Mouse (Mus musculus) right cerebral cortex, postnatal 4 days (tissue): ENCODE data around the gene Mier2.

Experiments
- DNase-seq: peaks from one replicate; pipeline ENCODE4 v3.0.0-alpha.2; 2022

The Mier2 gene

DNA sequence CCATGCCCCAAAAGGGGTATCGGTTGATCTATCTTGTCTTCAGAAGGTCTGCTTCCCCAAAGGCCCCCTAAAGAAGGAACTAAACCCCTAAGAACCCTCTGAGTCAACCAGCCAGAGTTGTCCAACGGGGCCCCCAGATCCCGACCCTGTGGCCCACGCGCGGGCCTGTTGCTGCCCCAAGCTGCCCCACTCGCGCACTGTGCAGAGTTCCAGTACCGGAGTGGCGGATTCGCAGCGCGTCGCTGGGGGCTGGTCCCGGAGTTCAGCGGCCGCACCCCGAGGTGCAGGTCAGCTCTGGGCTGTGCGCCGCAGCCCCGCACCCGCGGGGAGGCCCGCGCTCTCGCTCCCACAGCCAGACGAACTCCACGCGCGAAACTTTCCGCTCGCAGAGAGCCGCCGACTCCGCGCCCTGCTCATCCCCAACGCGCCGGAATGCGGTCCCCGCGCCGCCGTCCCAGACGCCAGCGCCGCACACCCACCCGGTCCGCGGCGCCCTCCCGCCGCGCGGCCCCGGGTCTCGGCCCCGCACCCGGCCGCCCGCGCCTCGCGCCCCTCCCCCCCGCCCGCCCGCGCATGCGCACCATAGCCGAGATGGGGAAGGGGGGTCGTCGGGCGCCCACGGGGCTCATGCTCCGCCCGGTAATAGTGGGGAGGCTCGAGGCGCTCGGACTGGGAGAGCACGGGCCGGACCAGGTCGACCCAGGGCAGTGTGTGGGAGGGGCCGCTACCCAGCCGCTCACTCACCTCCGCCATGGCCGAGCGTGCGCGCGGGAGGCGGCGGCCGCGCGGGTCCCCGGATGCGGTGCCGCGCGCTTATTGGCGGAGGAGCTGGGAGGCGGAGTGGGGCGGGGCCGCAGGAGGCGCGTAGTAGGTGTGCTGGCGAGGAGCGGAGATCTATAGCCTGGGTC lies at the start of gene Mier2:
TSS of gene Mier2 (minus strand) at position 870 of the 908 bp plus-strand sequence.
- DNase-seq: peak; percentile 84

DNA sequence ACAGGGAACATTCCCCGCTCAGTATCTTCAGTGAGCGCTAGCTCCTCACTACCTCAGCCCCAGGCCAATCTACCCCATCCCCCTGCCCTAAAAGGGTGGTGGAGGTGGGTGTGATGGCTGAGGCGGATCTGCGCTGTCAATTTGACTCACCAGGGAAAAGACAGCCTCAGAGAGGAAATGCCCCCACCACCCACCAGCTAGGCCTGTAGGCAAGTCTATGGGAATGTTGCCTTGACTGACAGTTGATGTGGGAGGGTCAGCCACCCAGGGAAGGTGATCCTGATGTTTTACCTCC lies 42.9 kb upstream of the Mier2 start:
- no peak for DNase-seq

DNA sequence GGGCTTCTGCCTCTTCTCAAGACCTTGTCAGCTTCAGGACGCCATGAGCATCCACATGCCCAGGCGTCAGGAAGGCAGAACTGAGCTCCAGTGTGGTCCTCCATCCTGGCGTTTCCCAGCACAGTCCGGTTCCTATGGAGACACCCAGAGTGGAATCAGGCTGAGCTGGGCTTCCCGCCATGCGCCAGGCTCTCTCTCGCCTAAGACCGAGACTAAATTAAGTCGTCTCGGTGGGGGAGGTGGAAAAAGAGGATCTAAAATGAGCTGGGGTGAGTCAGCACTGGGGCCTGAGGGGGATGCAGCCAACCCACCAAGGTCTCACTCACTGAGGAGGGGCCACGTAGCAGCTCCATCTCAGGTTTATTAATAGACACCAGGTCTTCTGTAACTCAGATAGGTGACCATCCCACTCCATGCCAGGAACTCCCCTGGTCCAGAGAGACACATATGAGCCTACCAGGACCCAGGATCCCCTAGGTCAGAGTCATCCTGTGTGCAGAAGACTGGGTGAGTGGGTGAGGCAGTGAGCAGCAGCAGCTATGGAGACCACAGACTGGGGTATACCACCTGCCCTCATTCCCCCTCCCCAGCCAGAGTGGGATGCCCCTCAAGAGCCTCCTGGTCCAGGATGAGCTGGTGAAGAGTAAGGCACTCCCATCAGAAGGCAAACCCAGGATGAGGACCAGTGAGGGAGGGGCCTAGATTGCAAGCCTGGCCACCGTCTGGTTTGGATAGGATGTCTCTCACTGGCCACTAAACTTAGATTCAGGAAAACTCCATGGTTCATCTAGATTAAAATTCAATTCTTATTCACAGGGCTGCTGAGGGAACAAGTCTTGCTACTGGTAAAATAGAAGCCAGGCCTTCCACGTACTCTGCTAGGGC lies 42.3 kb upstream of the Mier2 start:
- peak; percentile 72 for DNase-seq

DNA sequence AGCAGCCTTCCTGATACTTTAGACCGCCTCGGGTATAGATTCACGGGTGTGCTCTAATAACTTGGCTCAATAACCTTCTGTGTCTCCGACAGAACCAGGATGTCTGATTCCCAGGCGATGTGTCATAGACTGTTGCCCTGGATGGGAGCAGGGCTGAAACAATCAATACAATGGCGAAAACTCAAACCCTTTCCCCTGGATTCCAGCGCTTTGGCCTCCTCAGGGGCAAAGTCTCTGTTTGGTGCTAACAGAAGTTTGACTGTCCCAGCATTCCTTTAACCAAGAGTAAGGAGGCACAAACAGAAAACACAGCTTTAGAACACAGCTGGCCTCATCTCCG lies 40.6 kb upstream of the Mier2 start:
- no peak for DNase-seq

DNA sequence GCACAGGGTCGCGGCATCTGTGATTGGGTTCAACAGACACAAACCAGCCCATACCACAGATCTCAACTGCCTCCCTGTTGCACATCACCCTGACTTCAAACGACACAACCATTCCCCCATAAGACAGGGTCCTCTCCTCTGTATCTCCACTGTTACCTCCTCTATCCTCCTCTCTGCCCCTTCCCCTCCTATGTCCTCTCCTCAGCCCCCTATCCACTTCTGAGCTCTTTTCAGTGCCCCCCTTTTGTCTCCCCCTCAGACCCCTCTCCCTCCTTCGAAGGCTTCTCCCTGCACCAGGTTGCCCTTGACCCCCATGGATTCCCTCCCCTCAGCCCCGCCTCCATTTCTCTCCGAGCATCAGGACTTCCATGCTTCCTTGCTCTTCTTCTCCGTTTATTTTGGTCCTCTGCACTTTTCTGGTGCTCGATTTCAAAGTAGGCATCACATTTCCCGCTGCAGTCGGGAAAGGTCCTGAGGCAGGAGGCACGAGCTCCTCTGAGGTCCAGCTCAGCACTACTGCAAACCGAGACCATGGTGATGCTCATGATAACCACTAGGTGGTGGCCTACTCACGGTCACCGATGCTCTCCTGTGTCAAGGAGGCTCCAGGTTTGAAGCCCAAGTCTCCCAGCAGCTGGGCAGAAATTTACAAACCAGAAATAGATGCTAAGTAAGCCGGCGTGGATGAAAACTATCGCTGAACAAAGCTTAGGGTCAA lies 40.0 kb upstream of the Mier2 start:
- peak; percentile 34 for DNase-seq

DNA sequence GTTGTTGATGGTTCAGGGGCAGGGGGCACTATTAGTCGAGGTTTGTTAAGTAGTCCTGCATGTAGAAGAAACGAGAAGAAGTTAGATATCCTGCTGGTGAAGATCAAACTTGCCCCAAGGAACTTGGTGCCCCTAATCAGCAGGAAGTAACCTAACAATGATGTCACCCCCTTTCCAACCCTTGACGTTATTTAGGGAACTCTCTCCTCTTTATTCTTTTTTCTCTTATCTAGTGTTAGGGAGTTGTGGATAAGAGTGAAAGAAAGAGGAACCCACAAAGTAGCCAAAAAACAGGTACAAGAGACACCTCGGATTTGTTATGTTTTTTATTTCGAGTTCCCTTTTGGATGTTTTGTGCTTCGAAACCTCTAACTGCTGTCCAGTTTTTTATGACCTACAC lies 39.1 kb upstream of the Mier2 start:
- DNase-seq: no peak

DNA sequence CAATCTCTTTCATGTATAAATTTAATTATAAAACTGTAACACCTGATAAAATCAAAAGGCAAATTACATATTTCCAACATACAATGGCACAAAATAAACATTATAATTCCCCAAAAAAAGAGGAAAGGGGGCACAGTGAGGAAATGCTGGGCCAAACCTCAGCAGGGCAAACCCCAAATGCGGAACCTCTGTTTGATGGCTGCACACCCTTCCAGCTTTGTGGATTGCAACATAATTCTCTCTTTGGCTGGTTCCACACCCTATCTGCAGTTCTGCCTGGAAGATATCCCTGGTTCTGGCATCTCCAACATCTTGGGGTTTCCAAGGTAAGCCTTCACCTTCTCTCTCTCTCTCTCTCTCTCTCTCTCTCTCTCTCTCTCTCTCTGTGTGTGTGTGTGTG lies 35.7 kb upstream of the Mier2 start:
- no peak for DNase-seq

DNA sequence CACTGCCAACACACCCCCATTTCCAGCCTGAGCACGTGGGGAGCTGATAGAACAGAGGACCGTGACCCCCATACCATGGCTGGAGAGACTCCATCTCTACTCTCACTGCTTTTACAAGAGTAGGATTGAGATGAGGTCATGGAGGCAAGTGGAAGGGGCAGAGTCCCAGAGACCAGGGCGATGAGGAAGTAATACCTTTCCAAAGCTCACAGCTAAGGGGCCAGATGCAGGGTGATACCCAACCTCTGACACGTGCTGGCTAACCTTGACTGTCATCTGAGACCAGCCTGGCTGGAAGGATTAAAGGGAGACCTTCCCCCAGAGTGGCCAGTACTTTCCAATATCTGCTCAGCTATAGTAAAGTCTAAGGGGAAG lies 32.7 kb upstream of the Mier2 start:
- DNase-seq: no peak

DNA sequence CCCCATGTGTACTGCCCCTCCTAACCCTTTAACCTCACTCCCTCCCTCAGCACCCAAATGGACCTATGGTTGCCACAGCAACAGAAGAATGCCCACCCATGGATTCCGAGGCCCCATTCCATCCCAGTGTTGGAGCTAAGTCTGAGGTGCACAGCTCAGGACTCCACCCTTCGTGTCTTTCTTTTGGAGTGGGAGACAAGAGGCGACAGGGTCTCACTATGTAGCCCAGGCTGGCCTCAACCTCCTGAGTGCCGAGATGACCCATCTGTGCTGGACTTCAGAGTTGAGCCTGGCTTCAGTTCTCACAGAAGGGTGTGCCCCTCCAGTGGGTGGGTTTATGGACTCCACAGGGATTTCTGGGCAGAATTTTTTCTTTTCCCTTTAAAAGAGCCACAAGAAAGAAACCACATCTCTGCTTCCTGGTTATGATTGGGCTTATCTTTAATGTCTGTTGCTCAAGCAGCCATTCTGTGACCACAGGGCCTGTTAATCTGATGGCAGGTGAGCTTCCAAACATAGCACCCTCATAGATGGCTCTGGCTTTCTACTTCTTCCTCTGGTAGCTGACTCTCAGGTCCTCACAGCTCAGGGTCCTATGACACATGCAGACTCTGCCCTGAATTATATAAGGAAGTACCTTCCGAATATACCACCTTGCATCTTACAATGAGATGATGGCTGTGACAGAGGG lies 32.2 kb upstream of the Mier2 start, which contains the start of gene Theg:
TSS of gene Theg (minus strand) at position 271 of the 691 bp plus-strand sequence.
- no peak for DNase-seq

DNA sequence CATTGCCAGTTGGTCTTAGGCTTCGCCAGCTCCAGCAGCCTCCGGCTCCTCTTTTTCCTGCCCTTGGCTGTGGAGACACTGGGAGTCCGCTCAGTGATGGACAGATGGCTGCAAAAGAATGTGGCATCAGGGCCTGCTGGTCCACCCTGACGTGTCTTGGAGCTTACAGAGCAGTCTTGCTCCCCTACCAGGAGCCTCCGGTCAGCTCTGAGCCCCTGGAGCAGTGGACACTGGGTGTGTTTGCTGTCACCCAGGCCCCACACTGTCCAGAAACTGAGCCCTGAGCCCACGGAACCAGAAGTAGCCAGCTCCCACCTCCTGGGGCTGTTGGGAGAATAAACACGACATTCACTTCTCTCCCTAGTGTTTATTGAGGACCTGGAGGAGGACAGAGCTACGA lies 31.2 kb upstream of the Mier2 start:
- DNase-seq: no peak

DNA sequence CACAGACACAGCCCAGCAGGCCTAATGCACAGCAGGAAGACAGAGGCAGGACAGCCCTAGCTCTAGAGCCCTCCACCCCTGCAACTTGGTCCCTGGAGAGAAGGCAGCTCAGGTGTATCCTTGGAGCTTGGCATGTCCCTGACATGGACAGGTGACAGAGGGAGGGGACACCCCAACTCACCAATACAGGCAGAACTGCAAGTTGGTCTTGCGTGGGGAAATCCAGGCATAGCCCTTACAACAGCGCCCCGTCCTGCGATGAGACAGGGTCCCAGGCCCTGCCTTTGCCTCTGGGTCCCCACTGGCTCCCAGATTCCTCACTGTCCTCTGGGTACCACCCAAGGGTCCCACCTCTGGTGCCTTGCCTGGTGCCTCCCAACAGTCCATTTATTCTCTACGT lies 30.7 kb upstream of the Mier2 start:
- DNase-seq: no peak

DNA sequence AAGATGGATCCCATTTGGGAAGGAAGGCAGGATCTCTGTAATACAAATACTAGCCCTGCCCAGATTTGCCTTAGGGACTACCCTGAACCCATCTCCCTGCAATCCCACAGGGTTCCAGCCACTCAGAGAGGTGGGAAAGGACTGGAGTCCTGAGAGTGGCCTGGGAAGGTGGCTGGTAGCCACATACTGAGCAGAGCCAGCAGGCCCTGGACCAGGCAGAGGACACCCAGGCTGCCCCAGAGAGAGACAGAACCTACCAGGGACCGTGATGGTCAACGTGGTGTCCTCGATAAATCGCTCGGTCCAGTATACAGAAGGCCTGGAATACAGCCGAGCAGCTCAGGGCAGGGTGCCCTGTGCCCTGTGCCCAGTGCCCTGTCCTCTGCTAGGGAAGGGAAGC lies 30.1 kb upstream of the Mier2 start:
- no peak for DNase-seq

DNA sequence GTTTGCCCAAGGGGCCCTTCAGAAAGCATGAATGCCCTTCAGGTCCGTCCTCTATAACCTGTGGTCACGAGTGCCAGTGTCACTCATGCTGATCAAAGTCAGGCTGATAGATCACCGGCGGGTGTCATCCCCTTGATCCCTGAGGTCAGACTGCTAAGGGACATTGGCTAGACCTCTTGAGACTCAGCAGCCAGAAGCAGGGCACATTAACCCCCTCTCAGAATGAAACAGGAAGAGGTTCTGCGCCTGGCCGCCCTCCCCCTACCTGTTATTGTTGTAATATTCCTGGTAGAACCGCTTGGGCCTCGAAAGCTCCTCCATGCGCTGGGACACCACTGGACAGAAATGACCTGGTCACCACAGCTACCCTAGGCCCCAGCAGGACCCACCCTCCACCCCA lies 29.4 kb upstream of the Mier2 start:
- no peak for DNase-seq

DNA sequence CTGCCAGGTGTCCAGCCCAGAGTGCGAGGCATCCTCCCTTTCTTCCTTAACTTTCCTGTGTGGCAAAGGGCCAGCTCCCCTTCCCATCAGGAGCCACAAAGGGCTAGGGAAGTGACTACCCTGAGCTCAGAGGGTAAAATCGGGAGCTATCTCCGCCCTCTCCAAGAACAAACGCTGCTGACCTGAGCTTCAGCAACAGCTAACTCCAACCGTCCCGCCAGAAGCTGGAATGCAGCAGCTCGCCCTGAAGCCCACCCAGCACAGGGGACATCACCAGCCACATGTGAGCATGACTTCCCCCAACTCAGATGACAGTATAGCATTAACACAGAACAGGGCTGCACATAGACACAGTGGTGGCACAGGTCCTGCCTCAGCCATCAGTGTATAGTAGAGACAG lies 29.0 kb upstream of the Mier2 start:
- DNase-seq: no peak

DNA sequence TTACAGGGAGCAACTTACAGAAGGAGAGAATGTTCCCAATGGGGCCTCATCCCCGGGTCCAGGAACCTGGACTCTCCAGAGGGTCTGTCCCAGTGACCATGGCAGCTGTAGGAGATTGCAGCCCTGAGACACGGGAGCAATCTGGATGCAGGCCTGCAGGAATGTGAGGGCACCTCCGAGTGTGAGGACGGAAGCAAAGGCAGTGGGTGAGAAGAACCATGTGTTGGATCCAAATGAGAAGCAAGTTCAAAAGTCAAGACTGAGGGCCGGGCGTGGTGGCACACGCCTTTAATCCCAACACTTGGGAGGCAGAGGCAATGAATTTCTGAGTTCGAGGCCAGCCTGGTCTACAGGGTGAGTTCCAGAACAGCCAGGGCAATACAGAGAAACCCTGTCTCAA lies 26.5 kb upstream of the Mier2 start:
- no peak for DNase-seq

DNA sequence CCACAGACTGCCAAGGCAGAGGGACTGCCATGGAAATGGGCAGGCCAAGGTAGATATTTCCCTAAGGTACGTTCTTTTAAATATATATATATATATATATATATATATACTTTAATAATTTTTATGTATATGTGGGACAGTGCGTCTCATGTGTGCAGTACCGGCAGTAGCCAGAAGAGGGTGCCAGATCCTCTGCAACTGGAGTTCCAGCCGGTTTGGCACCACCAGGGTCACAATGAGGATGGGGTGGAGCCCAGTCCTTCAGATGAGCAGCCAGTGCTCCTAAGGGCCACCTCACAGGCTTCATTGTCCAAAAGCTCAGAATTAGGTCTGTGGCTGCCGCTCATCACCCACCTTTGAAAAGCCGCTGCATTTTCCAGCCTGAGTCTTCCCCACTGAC lies 25.8 kb upstream of the Mier2 start:
- DNase-seq: peak; percentile 85

DNA sequence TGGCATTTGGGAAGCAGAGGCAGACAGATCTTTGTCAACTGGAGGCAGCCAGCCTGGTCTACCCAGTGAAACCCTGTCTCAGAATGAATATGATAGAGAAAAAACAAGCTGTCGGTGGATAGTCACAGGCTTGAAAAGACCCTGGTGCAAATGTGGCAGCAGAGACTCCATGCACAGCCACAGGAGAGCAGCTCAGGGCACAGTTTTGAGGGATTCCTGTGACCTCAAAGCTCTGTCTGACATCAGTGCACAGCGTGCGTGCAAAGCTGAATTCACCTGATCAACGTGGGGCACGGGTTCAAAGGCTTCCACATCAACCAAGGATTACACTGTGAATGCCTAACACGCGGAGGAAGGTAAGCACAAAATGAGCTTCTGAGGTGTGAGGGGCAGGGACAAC lies 25.4 kb upstream of the Mier2 start:
- DNase-seq: no peak

DNA sequence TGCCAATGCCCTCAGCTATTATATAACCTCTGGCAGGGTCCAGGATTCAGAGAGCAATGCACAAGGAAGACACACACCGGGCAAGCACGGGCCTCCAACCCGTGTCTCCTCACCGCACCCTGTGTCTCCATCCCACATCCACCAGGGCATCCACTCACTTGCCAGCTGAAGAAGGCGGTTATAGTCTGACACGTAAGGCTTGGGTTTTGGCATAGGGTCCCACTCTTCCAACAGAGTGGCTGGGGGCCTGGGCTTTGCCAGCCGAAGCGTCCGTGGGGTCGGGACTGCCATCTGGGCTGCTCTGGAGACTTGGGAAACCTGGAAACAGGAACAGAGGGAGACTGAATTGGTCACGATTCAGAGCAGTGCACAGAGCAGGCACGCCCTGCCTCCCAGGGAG lies 24.8 kb upstream of the Mier2 start:
- DNase-seq: no peak

DNA sequence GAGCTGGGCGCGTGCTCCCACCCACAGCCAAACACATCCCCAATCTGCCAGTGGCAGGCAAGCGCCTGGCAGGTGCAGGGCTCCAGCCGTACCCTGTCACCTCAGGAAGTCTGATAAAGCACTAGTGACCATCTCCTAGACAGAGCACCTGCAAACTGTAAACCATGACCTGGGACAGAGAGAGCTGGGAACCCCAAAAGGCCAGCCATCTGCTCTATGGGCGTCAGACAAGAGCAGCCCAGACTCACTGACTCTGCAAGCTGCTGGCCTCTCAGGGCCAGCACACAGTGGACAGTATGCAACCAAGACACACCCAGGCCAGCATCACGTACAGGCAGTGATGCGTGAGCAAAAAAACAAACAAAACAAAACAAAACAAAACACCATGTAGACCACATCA lies 23.9 kb upstream of the Mier2 start:
- DNase-seq: no peak

DNA sequence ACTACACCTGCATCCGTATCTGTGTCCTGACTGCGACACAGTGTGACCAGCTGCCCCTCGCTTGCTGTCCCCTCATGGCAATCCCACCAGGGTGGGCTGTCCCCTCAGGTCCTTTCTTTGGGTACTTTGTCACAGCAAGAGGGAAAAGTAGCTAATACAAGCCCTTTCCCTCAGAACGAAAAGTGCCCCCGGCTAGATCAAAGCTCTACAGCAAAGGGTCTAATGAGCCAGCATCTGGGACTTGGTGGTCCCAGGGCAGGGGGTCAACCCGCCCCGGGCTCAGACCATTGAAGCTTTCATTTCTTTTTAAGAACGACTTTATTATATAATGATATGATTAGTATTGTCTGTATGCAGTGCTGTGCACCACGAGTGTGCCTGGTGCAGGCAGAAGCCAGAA lies 23.3 kb upstream of the Mier2 start:
- DNase-seq: no peak

DNA sequence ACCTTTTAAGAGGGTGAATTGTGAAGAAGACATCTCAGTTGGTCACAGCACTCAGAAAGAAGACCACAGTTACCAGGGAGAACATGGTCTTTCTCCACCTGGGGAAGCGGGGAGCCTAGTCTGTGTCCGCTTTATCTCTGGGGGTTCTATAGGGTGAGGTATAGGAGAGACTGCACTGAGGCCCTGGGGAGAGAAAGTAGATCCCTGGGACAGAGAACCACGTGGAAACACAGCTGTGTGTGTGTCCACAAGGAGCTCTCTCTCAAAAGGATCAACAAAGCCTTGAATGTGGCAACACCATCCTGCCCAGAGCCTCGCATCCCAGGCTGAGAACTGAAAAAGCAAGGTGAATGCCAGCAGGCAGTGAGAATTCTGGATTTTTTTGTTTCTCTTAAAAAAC lies 22.4 kb upstream of the Mier2 start:
- DNase-seq: no peak

DNA sequence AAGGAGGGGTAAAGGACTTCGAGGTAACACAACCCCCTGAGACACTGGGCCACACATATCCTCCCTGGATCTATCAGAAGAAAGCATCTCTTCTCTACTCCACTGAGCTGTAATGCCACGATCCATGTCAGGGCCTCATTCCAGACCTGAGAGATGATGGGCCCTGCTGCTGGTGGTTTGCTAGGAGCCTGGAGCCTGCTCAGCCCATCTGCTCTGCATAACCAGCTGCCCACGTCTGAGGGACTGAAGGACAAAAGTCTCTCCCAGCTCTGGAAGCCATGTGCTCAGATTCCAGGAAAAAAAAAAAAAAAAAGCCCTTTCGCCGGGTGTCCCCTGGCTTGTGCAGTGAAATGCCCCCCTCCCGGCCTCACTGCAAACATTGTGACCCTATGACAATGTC lies 20.8 kb upstream of the Mier2 start:
- no peak for DNase-seq

DNA sequence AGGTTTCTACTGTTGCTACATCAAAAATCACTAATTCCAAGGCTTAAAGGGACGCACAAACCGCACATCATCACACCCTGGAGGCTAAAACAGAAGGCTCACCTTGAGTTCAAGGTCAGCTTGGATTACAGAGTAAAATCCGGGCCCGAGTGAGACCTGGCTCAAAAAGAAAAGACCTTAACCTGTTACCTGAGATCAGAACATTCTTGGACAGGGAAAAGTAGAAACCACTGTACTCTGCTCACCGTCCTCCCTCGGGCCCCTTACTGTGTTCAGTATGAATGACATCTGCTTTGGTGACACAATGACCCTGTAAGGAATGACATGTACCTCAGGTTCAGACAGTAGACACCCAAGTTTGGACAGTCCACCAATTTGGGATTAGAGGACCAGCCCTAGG lies 19.8 kb upstream of the Mier2 start:
- DNase-seq: no peak
